Mouse (Mus musculus) MEL (cell line): ENCODE measurements at regions not wholly inside any gene's neighbourhood (a gene's known extent, or its start where the extent isn't known, plus 50 kb on each side); places are given as distances from the start of the nearest gene placed in this dataset.

Source experiments
- DNase-seq: peaks from one replicate; pipeline ENCODE4 v3.0.0; 2011; ENCODE audit warnings: low read depth, low spot score
- H3K27ac ChIP-seq: 2 replicates; pipeline ENCODE4 v1.5.1; 2012; ENCODE audit warnings: low read depth, mild to moderate bottlenecking, control low read depth, low read length, moderate library complexity; ENCODE audit not compliant: control insufficient read depth
- H3K27me3 ChIP-seq, 2 experiments: fragments of 150-350 bp in 1 of 2; sonication (generic) in 1 of 2; 2 replicates each; pipeline ENCODE4 v1.6.1; 2012; ENCODE audit warnings: low read length in 2 of 2, mild to moderate bottlenecking in 2 of 2, improper control_type of control experiment in 1 of 2, moderate library complexity in 1 of 2; ENCODE audit not compliant: insufficient read depth in 2 of 2, control insufficient read depth in 1 of 2
- H3K36me3 ChIP-seq, 2 experiments: 2 replicates each; pipeline ENCODE4 v1.6.1; 2012 to 2014; ENCODE audit warnings: low read length in 2 of 2, improper control_type of control experiment in 1 of 2, inconsistent platforms in 1 of 2, mild to moderate bottlenecking in 1 of 2; ENCODE audit not compliant: insufficient read depth in 2 of 2, control insufficient read depth in 1 of 2
- H3K4me1 ChIP-seq, 2 experiments: fragments of 150-350 bp in 1 of 2; sonication (generic) in 1 of 2; 2 replicates each; pipeline ENCODE4 v1.6.1; 2012; ENCODE audit warnings: low read length in 2 of 2, improper control_type of control experiment in 1 of 2, mild to moderate bottlenecking in 1 of 2; ENCODE audit not compliant: insufficient read depth in 2 of 2, control insufficient read depth in 1 of 2
- H3K4me3 ChIP-seq, 2 experiments: fragments of 150-350 bp in 1 of 2; sonication (generic) in 1 of 2; 2 replicates each; pipeline ENCODE4 v1.5.1; 2012; ENCODE audit warnings: low read depth in 2 of 2, low read length in 2 of 2, mild to moderate bottlenecking in 2 of 2, moderate library complexity in 2 of 2, control low read depth in 1 of 2, improper control_type of control experiment in 1 of 2; ENCODE audit not compliant: control insufficient read depth in 1 of 2, insufficient read depth in 1 of 2
- H3K79me2 ChIP-seq: 2 replicates; pipeline ENCODE4 v1.6.1; 2012; ENCODE audit warnings: mild to moderate bottlenecking, low read length, moderate library complexity; ENCODE audit not compliant: control insufficient read depth, poor library complexity, insufficient read depth
- H3K9ac ChIP-seq: 2 replicates; pipeline ENCODE4 v1.6.1; 2012; ENCODE audit warnings: low read depth, mild to moderate bottlenecking, control low read depth, low read length, moderate library complexity; ENCODE audit not compliant: control insufficient read depth, poor library complexity, severe bottlenecking
- H3K9me3 ChIP-seq: fragments of 150-350 bp; sonication (generic); replicated peaks from 2 replicates; pipeline ENCODE4 v1.6.1; 2012; ENCODE audit warnings: mild to moderate bottlenecking, low read length, improper control_type of control experiment, moderate library complexity; ENCODE audit not compliant: insufficient read depth
- BHLHE40 ChIP-seq: IDR thresholded peaks from 2 replicates; pipeline ENCODE4 v1.6.1; 2012; ENCODE audit warnings: low read depth, mild to moderate bottlenecking, inconsistent platforms, low read length, improper control_type of control experiment, borderline replicate concordance
- CHD1 ChIP-seq: IDR thresholded peaks from 2 replicates; pipeline ENCODE4 v1.6.1; 2012; ENCODE audit warnings: low read depth, mild to moderate bottlenecking, inconsistent platforms, low read length, improper control_type of control experiment
- CHD2 ChIP-seq: IDR thresholded peaks from 2 replicates; pipeline ENCODE4 v1.6.1; 2011; ENCODE audit warnings: low read length, improper control_type of control experiment
- CTCF ChIP-seq, 3 experiments: IDR thresholded peaks in 2 of 3; conservative IDR thresholded peaks in 1 of 3; 2 replicates each; pipeline ENCODE4 v1.5.1; 2011 to 2012; ENCODE audit warnings: low read length in 3 of 3, low read depth in 2 of 3, mild to moderate bottlenecking in 2 of 3, improper control_type of control experiment in 1 of 3, inconsistent platforms in 1 of 3, mixed read lengths in 1 of 3, moderate library complexity in 1 of 3; ENCODE audit not compliant: control insufficient read depth in 1 of 3, insufficient read depth in 1 of 3, poor library complexity in 1 of 3, severe bottlenecking in 1 of 3
- E2F4 ChIP-seq: IDR thresholded peaks from 2 replicates; pipeline ENCODE4 v1.6.1; 2011; ENCODE audit warnings: low read depth, low read length, improper control_type of control experiment, borderline replicate concordance
- EP300 ChIP-seq, 2 experiments: IDR thresholded peaks; 2 replicates each; pipeline ENCODE4 v1.6.1; 2011; ENCODE audit warnings: improper control_type of control experiment in 2 of 2, low read length in 2 of 2, low read depth in 1 of 2, mild to moderate bottlenecking in 1 of 2
- GABPA ChIP-seq: IDR thresholded peaks from 2 replicates; pipeline ENCODE4 v1.6.1; 2012; ENCODE audit warnings: low read depth, mild to moderate bottlenecking, inconsistent platforms, low read length, improper control_type of control experiment, moderate library complexity
- GATA1 ChIP-seq: IDR thresholded peaks from 2 replicates; pipeline ENCODE4 v1.6.1; 2011; ENCODE audit warnings: low read depth, low read length, improper control_type of control experiment
- MAZ ChIP-seq: IDR thresholded peaks from 2 replicates; pipeline ENCODE4 v1.6.1; 2012; ENCODE audit warnings: low read depth, mild to moderate bottlenecking, inconsistent platforms, low read length, improper control_type of control experiment
- MYB ChIP-seq: IDR thresholded peaks from 2 replicates; pipeline ENCODE4 v1.6.1; 2011; ENCODE audit warnings: mild to moderate bottlenecking, low read depth, low read length, improper control_type of control experiment
- NELFE ChIP-seq: IDR thresholded peaks from 2 replicates; pipeline ENCODE4 v1.6.1; 2011; ENCODE audit warnings: low read depth, low read length, improper control_type of control experiment
- NRF1 ChIP-seq: IDR thresholded peaks from 2 replicates; pipeline ENCODE4 v1.6.1; 2014; ENCODE audit warnings: low read depth, mild to moderate bottlenecking, inconsistent platforms, low read length, improper control_type of control experiment, moderate library complexity; ENCODE audit not compliant: poor library complexity, insufficient read depth, severe bottlenecking
- POLR2A ChIP-seq, 2 experiments: IDR thresholded peaks; 2 replicates each; pipeline ENCODE4 v1.6.1; 2011 to 2012; ENCODE audit warnings: low read length in 2 of 2, mild to moderate bottlenecking in 2 of 2, control low read depth in 1 of 2, improper control_type of control experiment in 1 of 2, low read depth in 1 of 2, moderate library complexity in 1 of 2; ENCODE audit not compliant: control insufficient read depth in 1 of 2, insufficient read depth in 1 of 2, poor library complexity in 1 of 2
- POLR2AphosphoS2 ChIP-seq: IDR thresholded peaks from 2 replicates; pipeline ENCODE4 v1.6.1; 2011; ENCODE audit warnings: low read length, improper control_type of control experiment
- POLR2AphosphoS5 ChIP-seq: IDR thresholded peaks from 2 replicates; pipeline ENCODE4 v1.6.1; 2012; ENCODE audit warnings: low read depth, borderline replicate concordance, mild to moderate bottlenecking, inconsistent platforms, low read length, moderate library complexity, mixed read lengths
- SMC3 ChIP-seq: IDR thresholded peaks from 2 replicates; pipeline ENCODE4 v1.6.1; 2011; ENCODE audit warnings: low read depth, low read length, improper control_type of control experiment
- TAL1 ChIP-seq: IDR thresholded peaks from 2 replicates; pipeline ENCODE4 v1.6.1; 2012; ENCODE audit warnings: mild to moderate bottlenecking, inconsistent platforms, low read length, moderate library complexity, mixed read lengths
- TBP ChIP-seq: IDR thresholded peaks from 2 replicates; pipeline ENCODE4 v1.8.0; 2011; ENCODE audit warnings: low read depth, low read length, improper control_type of control experiment
- TCF12 ChIP-seq: IDR thresholded peaks from 2 replicates; pipeline ENCODE4 v1.6.1; 2014; ENCODE audit warnings: low read depth, mild to moderate bottlenecking, inconsistent platforms, low read length, improper control_type of control experiment, moderate library complexity
- UBTF ChIP-seq: IDR thresholded peaks from 2 replicates; pipeline ENCODE4 v1.6.1; 2012; ENCODE audit warnings: low read depth, mild to moderate bottlenecking, inconsistent platforms, low read length, improper control_type of control experiment, moderate library complexity, borderline replicate concordance; ENCODE audit not compliant: insufficient read depth
- USF1 ChIP-seq: IDR thresholded peaks from 2 replicates; pipeline ENCODE4 v1.6.1; 2014; ENCODE audit warnings: low read depth, mild to moderate bottlenecking, inconsistent platforms, low read length, improper control_type of control experiment, moderate library complexity
- ZC3H11A ChIP-seq: IDR thresholded peaks from 2 replicates; pipeline ENCODE4 v1.6.1; 2012; ENCODE audit warnings: low read depth, mild to moderate bottlenecking, inconsistent platforms, low read length, improper control_type of control experiment

GRCm38 (mm10) chr8:104032179-104032578 lies 69.2 kb upstream of the Cdh5 start:
- H3K4me3 ChIP-seq = no peak overlapping the region
- H3K27ac ChIP-seq = no peak overlapping the region
- no peaks in the 10 kb centered on the region for H3K36me3 ChIP-seq
- no peaks in the 10 kb centered on the region for H3K9me3 ChIP-seq
- DNase-seq = peak; percentile 26
- H3K27me3 ChIP-seq = no peaks in the 10 kb centered on the region
- H3K79me2 ChIP-seq = no peaks in the 10 kb centered on the region
- TF ChIP-seq SMC3 = peak; percentile 14; the same call in 1 of the 2 replicates
- peak in 2 of 3 experiments; percentile 32 to 49; a peak in 3 of 6 replicates for TF ChIP-seq CTCF (IDR thresholded peaks at IDR 0.05 in 2 of 3, conservative IDR thresholded peaks at IDR 0.05 in 1 of 3; ENCODE audit: control insufficient read depth in 1 of 3, insufficient read depth in 1 of 3, low read depth in 2 of 3, low read length in 3 of 3, poor library complexity in 1 of 3, severe bottlenecking in 1 of 3)
- TF ChIP-seq NELFE = no peak
- TF ChIP-seq, all 39 proteins: peak for 2
- no peak overlapping the region for H3K9ac ChIP-seq
- no peaks in the 10 kb centered on the region for H3K4me1 ChIP-seq

GRCm38 (mm10) chr8:104033148-104033547 lies 68.3 kb upstream of the Cdh5 start:
- no peak overlapping the region for H3K4me3 ChIP-seq
- no peaks in the 10 kb centered on the region for H3K4me1 ChIP-seq
- no peak for DNase-seq
- TF ChIP-seq CHD2 = no peak
- no peak for TF ChIP-seq UBTF
- TF ChIP-seq NELFE = no peak
- TF ChIP-seq MAZ = no peak
- no peak for TF ChIP-seq TAL1
- TF ChIP-seq BHLHE40 = no peak
- no peak for TF ChIP-seq GABPA
- no peak for TF ChIP-seq POLR2AphosphoS5
- no peak for TF ChIP-seq EP300 (IDR thresholded peaks at IDR 0.05; ENCODE audit: low read depth in 1 of 2, low read length in 2 of 2)
- TF ChIP-seq E2F4 = no peak
- no peak for TF ChIP-seq USF1
- no peak for TF ChIP-seq NRF1
- no peak for TF ChIP-seq POLR2AphosphoS2
- TF ChIP-seq ZC3H11A = no peak
- no peak for TF ChIP-seq CHD1
- no peak for TF ChIP-seq TBP
- no peak for TF ChIP-seq GATA1
- no peak for TF ChIP-seq POLR2A (IDR thresholded peaks at IDR 0.05; ENCODE audit: control insufficient read depth in 1 of 2, insufficient read depth in 1 of 2, low read depth in 1 of 2, low read length in 2 of 2, poor library complexity in 1 of 2)
- no peak for TF ChIP-seq MYB
- no peak for TF ChIP-seq TCF12
- no peak overlapping the region for H3K9ac ChIP-seq
- no peak overlapping the region for H3K27ac ChIP-seq
- no peaks in the 10 kb centered on the region for H3K36me3 ChIP-seq
- H3K27me3 ChIP-seq = no peaks in the 10 kb centered on the region
- no peaks in the 10 kb centered on the region for H3K9me3 ChIP-seq
- no peaks in the 10 kb centered on the region for H3K79me2 ChIP-seq
